9 mouse cellular contexts compared by ENCODE assay signal in genomic region chr10:57784876-57785150, GRCm38 (mm10). TPM values are rescaled to one million over a fixed set of nuclear protein-coding genes. Genes with fewer than 3 reads are reported as not detected.
DNase-seq lines count a peak whose midpoint lies in the region; ATAC-seq and TF ChIP-seq lines count a peak whose summit lies in the region.
"Had no signal": no experiment of that assay in that cellular context is flagged by ENCODE, and none has a peak within 500 bp of the region (broad histone marks: within the 10 kb centered on the region; RNA-seq: fewer than 3 reads in every experiment).

Fabp7 (plus strand) TSS chr10:57784881.

- 24% methylated on average over 7 of the region's 7 CpGs for WGBS in cerebellum, adult 2 months
- 43% methylated on average over 7 of the region's 7 CpGs for WGBS in liver, postnatal 0 days (ENCODE audit: insufficient replicate concordance)
- 29% methylated on average over 7 of the region's 7 CpGs for WGBS in liver, embryonic 12.5 days (ENCODE audit: insufficient replicate concordance)
- 5% methylated on average over 7 of the region's 7 CpGs for WGBS in neural tube, embryonic 14.5 days

- no peak for DNase-seq in cerebellum, adult 2 months
- DNase-seq in cerebellum, adult 18-20 months: no peak
- no peak for DNase-seq in liver, postnatal 0 days
- no peak for DNase-seq in layer of hippocampus, postnatal 10 days (ENCODE audit: low spot score in 2 of 2)
- no peak for DNase-seq in right cerebral cortex, postnatal 4 days
- no peak for DNase-seq in heart, postnatal 36 days
- DNase-seq: thymus, adult 18-20 months had no signal

- H3K4me1 ChIP-seq in cerebellum, adult 2 months (ENCODE audit: control insufficient read depth, insufficient read depth, low read length): no peaks in the 10 kb centered on the region
- H3K4me1 ChIP-seq in liver, postnatal 0 days (ENCODE audit: insufficient read depth): no peaks in the 10 kb centered on the region
- H3K4me1 ChIP-seq in liver, embryonic 12.5 days: no peaks in the 10 kb centered on the region
- H3K4me1 ChIP-seq in neural tube, embryonic 14.5 days (ENCODE audit: control insufficient read depth, insufficient read depth, low read length): peaks cover 4% of the 10 kb centered on the region; the same call in 1 of the 2 replicates

- no peak for TF ChIP-seq EP300 in liver, postnatal 0 days (IDR thresholded peaks at IDR 0.05; ENCODE audit: low read depth)

- H3K4me3 ChIP-seq in cerebellum, adult 2 months (replicated peaks; ENCODE audit: insufficient read depth, low read depth, low read length): peak within 1 kb of the TSS; percentile 4
- H3K4me3 ChIP-seq in liver, postnatal 0 days (ENCODE audit: low read depth, low read length): no peak within 1 kb of the TSS
- H3K4me3 ChIP-seq in liver, embryonic 12.5 days: no peak within 1 kb of the TSS
- H3K4me3 ChIP-seq in neural tube, embryonic 14.5 days (ENCODE audit: low read depth, low read length): peak within 1 kb of the TSS; percentile 39

- TF ChIP-seq CTCF in cerebellum, adult 2 months (IDR thresholded peaks at IDR 0.05; ENCODE audit: borderline replicate concordance, insufficient read depth, low read depth, low read length): no peak
- no peak for TF ChIP-seq CTCF in liver, postnatal 0 days (IDR thresholded peaks at IDR 0.05; ENCODE audit: low read depth)

- ATAC-seq in liver, postnatal 0 days: no peak
- no peak for ATAC-seq in liver, embryonic 12.5 days
- no peak for ATAC-seq in neural tube, embryonic 14.5 days (ENCODE audit: low read depth)

- no peaks in the 10 kb centered on the region for H3K36me3 ChIP-seq in liver, postnatal 0 days (replicated peaks; ENCODE audit: insufficient read depth, low read length)
- H3K36me3 ChIP-seq in liver, embryonic 12.5 days: no peaks in the 10 kb centered on the region
- no peaks in the 10 kb centered on the region for H3K36me3 ChIP-seq in neural tube, embryonic 14.5 days (ENCODE audit: control insufficient read depth, insufficient read depth, low read length)

- no peak within 1 kb of the TSS for H3K27ac ChIP-seq in cerebellum, adult 2 months (ENCODE audit: insufficient read depth, low read length)
- H3K27ac ChIP-seq in liver, postnatal 0 days (ENCODE audit: low read depth): no peak within 1 kb of the TSS
- H3K27ac ChIP-seq in liver, embryonic 12.5 days: no peak within 1 kb of the TSS
- H3K27ac ChIP-seq in neural tube, embryonic 14.5 days (ENCODE audit: low read depth, low read length): peak within 1 kb of the TSS; percentile 83

- intact Hi-C loops in heart, postnatal 36 days (cut with DNase I): no loop called here

- no peaks in the 10 kb centered on the region for H3K27me3 ChIP-seq in cerebellum, adult 2 months (ENCODE audit: control insufficient read depth, insufficient read depth, low read length)
- H3K27me3 ChIP-seq in liver, postnatal 0 days (ENCODE audit: insufficient read depth, low read length): no peaks in the 10 kb centered on the region
- 0 out of 2 replicates have a peak, but pooled peaks cover 6% of the 10 kb centered on the region for H3K27me3 ChIP-seq in liver, embryonic 12.5 days (replicated peaks)
- no peaks in the 10 kb centered on the region for H3K27me3 ChIP-seq in neural tube, embryonic 14.5 days (ENCODE audit: control insufficient read depth, insufficient read depth, low read length)

- no peak for TF ChIP-seq POLR2A in cerebellum, adult 2 months (IDR thresholded peaks at IDR 0.05; ENCODE audit: borderline replicate concordance, insufficient read depth, low read length)

- H3K9me3 ChIP-seq in liver, postnatal 0 days (ENCODE audit: low read length): no peaks in the 10 kb centered on the region
- H3K9me3 ChIP-seq in liver, embryonic 12.5 days (replicated peaks): no peaks in the 10 kb centered on the region
- H3K9me3 ChIP-seq in neural tube, embryonic 14.5 days (ENCODE audit: control insufficient read depth, low read length): no peaks in the 10 kb centered on the region

- no peak within 1 kb of the TSS for H3K9ac ChIP-seq in liver, postnatal 0 days (replicated peaks)
- no peak within 1 kb of the TSS for H3K9ac ChIP-seq in liver, embryonic 12.5 days
- H3K9ac ChIP-seq in neural tube, embryonic 14.5 days (replicated peaks; ENCODE audit: low read depth, low read length): peak within 1 kb of the TSS; percentile 60

- H3K4me2 ChIP-seq in liver, postnatal 0 days (ENCODE audit: low read depth, low read length): peak within 1 kb of the TSS; percentile 3; the same call in 1 of the 2 replicates
- no peak within 1 kb of the TSS for H3K4me2 ChIP-seq in liver, embryonic 12.5 days
- peak within 1 kb of the TSS; percentile 50 for H3K4me2 ChIP-seq in neural tube, embryonic 14.5 days (ENCODE audit: low read depth, low read length)

RNA-seq across cellular contexts. Expression of gene Fabp7, which starts in this region (rescaled TPM):
- 109 and 131 TPM in 2 replicates for polyA plus RNA-seq in cerebellum, adult 2 months (2012; rRNA removed)
- 7.9 TPM in 2 replicates for polyA plus RNA-seq in liver, postnatal 0 days (2015; fragmentation: Nextera tagmentation; extraction: Ambion mirVana)
- 0.98 and 1.4 TPM in 2 replicates for polyA plus RNA-seq in liver, embryonic 12.5 days (2016; fragmentation: Nextera tagmentation; extraction: Ambion mirVana)
- total RNA-seq in layer of hippocampus, postnatal 10 days (2021): 100 to 1,000 TPM; 606 to 635 TPM
- 2,216 and 2,237 TPM in 2 replicates for polyA plus RNA-seq in neural tube, embryonic 14.5 days (2014; fragmentation: Nextera tagmentation; extraction: Ambion mirVana)
- 1 to 10 TPM in 1 of 2 experiments, under 1 TPM in 1; 0.64 to 1.0 TPM for total RNA-seq in heart, postnatal 36 days (2021)

Comparison
In these comparisons a context has a peak if more than half of its experiments do, and no peak if none do; other contexts are left out.
1. RNA of gene Fabp7 (total RNA-seq): 606 to 635 TPM in layer of hippocampus, postnatal 10 days; 0.64 to 1.0 TPM in heart, postnatal 36 days; every median in the first group is over 100 times any median in the second.
2. RNA of gene Fabp7 (polyA plus RNA-seq): 2,216 to 2,237 TPM in neural tube, embryonic 14.5 days; 109 to 131 TPM in cerebellum, adult 2 months, 7.9 TPM in liver, postnatal 0 days and 0.98 to 1.4 TPM in liver, embryonic 12.5 days; every median in the first group is over 10 times any median in the second.
3. H3K4me3 ChIP-seq: peak in cerebellum, adult 2 months (single experiment) and neural tube, embryonic 14.5 days (single experiment); none in liver, postnatal 0 days (single experiment) and liver, embryonic 12.5 days (single experiment).